Mouse (Mus musculus) adrenal gland, postnatal 25 days (tissue): Measurements from ENCODE around the gene Zfp13. TPM values are rescaled to one million over a fixed set of nuclear protein-coding genes. Genes with fewer than 3 reads are reported as not detected.
"Not testable (repeated sequence)": the region's sequence is repeated elsewhere in the genome, so short reads cannot be mapped to it uniquely, and the experiment has no call there.

Source experiments
- DNase-seq: peaks from one replicate; pipeline ENCODE4 v3.0.0; 2021; ENCODE audit warnings: mixed read lengths
- long read RNA-seq: library from polyadenylated mRNA; stranded (forward); transcript quantifications from one replicate; pipeline ENCODE4 v2.0.0, GENCODE M21; 2021
- total RNA-seq: library from RNA; stranded (reverse); gene quantifications from 2 replicates; pipeline ENCODE4 v1.2.3, GENCODE M21; 2021

Zfp13 gene
- total RNA-seq = 11.1 and 12.8 TPM in 2 replicates
- long read RNA-seq, partial matches to known transcripts = 2 of 10 reads
- long read RNA-seq, other reads (novel, unspliced or antisense) = 7 of 10 reads

DNA sequence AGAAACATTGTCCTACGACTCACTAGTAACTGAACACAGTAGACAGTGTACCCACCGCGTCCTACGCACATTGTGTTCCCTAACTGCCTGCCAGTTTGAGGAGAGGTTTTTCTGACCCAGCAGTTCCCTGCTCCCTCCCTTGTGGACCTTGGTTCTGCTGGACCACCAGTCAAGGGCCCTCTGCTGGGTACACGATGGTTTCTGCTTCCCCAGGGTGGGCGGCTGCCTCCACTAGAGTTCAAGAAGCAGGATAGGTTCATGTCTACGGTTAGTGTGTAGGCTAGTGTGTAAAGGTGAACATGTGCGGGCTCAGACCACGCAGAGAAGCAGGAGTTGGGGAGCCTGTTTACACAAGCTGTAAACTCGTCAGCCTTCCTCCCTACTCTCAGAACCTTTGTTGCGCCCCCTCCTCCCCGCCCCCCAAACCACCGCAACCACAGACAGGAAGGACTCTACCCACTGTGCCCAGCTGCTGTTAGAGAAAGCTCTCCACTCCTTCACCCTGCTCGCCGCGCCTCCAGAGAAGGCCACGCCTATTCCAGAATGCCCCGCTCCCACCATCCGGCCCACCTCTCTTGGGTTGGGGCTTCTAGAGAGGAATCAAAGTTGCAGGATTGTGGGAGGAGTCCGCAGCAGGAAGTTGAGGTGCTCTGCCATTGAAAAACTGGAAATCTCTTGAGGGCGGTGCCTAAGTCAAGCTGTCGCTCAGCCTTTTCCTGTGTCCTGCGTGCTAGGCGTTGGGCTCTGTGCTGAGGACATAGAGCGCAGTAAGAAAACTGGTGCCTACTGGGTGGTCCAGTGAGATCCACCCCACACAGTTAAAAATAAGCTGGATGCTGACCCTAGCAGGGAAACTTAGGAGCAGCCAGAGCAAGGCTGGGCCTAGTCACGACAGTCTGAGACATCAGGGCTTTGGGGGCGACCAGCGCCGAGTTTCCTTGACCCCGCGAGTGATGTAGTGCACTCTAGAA lies at the start of gene Zfp13:
Gene Zfp13 (minus strand): TSS at position 906 of the 971 bp plus-strand sequence.
- DNase-seq = peak; percentile 83

GRCm38 (mm10) chr17:23645894-23646293 lies 46.6 kb upstream of the Zfp13 start:
- DNase-seq = no peak

- DNase-seq = peak; percentile 28
Observed at GRCm38 (mm10) chr17:23644613-23645495, 45.6 kb upstream of the Zfp13 start, which contains the start of gene Mmp25. Gene Mmp25, minus strand, starts transcription at chr17:23645277.

DNA sequence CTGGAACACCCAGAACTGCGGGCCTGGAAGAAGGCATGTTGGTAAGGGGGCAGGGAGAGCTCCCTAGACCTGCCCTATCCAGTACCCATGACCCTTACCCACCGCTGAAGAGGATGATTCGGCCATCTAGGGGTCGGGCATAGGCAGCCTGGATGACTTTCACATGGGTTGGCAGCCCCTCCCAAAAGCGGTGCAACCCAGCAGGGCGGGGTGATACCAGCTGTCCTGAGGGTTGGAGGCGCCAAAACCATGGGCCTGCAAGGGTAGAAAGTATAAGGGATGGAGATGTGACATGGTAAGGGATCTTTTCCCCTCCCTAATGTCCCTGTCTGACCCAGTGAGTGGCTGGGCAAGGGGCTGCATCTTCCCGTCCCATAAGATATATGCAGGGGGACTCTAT lies 32.0 kb upstream of the Zfp13 start:
- no peak for DNase-seq

DNA sequence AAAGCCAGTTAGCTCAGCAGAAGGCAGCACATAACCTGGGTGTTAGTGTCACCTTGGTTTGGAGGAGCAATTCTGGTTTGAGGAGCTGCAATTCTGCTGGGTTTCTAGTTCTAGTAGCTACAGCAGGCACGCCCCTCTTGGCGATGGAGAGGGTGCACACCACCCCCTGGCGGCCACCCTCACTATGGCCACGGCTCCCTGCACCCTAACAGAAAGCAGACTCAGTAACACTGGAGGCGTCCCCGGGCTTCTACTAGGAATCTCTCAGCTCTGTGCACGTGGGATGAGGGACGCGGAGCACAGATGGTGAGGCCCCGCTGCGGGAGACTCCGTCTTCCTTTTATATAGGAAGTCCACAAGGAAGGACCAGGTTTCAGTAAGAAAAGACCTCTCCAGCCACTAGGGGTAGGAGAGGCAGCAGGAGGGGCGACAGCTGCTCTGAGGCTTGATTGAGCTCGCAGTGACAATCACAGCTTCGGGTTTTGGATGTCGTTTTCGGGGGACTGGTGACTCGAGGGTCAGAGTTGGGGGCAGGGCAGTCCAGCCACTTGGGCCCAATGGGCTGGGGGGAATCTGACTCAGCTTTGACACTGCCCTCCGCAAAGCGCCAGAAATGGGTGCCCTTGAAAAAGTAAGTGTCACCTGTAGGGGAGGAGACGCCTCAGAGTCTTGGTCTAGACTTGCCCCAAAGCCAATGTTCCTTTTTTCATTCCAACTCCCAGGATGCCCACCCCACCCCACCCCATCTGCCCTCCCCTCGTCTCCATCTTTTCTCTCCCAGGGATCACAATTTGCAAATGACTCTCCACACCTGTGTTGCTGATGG lies 31.1 kb upstream of the Zfp13 start:
- DNase-seq = peak; percentile 85

DNA sequence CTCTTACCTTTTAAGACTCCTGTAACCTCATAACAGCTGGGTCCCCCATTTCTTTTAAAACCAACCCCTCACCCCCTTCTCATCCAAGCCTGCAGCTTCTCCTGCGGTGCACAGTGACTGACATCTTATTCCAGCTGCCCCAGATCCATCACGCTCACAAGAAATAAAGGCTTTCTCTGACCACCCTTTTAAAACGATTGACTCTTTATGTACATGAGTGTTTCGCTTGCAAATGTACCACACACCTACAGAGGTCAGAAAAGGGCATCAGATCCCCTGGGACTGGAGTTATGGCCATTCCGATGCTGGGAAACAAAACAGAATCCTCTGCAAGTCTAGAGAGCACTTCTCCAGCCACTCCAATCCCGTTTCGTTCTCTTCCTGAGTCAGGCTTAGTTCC lies 28.5 kb upstream of the Zfp13 start:
- no peak for DNase-seq

- no peak for DNase-seq
Observed at GRCm38 (mm10) chr17:23620351-23620750, 21.1 kb upstream of the Zfp13 start.

GRCm38 (mm10) chr17:23617087-23617486 lies 17.8 kb upstream of the Zfp13 start:
- DNase-seq = no peak

DNA sequence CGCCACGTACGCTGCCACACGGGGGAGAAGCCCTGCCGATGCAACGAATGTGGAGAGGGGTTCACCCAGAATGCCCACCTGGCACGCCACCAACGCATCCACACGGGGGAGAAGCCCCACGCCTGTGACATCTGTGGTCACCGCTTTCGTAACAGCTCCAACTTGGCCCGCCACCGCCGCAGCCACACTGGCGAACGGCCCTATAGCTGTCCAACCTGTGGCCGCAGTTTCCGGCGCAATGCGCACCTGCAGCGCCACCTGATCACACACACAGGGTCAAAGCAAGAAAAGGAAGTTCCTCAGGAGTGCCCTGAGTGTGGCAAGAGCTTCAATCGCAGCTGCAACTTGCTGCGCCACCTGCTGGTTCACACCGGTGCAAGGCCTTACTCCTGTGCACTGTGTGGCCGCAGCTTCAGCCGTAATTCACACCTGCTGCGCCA lies 11.1 kb upstream of the Zfp13 start:
- peak; percentile 66 for DNase-seq

DNA sequence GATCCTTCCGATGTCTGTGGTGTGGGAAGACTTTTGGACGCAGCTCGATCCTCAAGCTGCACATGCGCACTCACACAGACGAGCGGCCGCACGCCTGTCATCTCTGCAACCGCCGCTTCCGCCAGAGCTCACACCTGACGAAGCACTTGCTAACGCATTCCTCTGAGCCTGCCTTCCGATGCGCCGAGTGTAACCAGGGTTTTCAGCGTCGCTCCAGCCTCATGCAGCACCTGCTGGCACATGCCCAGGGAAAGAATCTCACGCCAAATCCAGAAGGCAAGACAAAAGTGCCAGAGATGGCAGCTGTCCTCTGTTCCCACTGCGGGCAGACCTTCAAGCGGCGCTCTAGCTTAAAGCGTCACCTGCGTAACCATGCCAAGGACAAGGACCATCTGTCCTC lies 10.3 kb upstream of the Zfp13 start:
- no peak for DNase-seq

DNA sequence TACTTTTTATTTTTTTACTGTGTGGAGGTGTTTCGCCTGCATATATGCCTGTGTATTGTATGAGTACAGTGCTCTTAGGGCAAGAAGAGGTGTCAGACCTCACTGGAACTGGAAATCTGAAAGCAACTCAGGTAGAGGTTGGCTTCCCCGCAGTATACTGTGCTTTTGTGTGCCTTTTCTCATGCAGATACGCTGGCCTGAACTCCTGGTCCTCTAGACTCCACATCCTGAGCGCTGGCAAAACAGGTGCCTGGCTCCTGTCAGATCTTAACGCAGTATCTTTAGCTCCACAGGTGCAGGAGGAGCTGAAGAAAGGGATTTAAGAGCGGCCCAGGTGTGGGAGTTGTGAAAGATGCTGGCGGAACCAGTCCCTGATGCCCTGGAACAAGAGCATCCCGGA lies 5.9 kb upstream of the Zfp13 start:
- no peak for DNase-seq

DNA sequence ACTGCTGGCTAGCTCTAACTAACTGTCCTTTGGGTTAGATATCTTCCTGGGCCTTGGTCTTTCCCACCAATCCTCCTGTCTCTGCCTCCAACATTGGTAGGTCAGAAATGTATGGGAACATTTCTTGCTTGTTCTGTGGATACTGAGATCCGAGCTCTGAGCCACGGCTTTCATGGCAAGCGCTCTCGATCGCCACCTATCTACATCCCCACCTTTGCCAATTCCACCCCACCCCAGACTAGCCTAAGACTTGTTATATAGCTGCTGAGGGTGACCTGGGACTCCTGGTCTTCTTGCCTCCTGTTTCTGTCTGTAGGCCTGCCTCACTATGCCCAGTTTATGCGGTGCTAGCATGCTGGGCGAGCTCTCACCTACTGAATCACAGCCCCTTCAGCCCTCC lies 5.1 kb upstream of the Zfp13 start:
- DNase-seq = no peak

DNA sequence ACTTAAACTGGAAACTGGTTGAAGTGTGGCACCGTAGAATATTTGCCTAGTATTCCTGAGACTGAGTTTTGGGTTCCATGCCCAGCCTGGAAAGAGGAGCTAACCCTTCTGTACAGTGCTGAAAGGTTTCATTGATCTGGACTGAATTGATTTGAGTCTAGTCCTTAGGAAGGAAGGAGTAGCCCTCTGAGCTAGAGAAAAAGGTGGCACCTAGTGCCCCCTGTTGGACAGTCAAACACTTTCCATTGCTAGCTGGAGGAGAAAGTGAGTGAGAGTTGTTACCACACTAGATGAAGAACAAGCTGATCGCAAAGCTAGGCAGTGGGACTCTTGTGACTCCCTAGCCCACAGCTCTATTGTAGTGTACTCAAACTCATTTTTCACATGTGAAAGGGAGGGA lies 4.3 kb upstream of the Zfp13 start:
- no peak for DNase-seq

DNA sequence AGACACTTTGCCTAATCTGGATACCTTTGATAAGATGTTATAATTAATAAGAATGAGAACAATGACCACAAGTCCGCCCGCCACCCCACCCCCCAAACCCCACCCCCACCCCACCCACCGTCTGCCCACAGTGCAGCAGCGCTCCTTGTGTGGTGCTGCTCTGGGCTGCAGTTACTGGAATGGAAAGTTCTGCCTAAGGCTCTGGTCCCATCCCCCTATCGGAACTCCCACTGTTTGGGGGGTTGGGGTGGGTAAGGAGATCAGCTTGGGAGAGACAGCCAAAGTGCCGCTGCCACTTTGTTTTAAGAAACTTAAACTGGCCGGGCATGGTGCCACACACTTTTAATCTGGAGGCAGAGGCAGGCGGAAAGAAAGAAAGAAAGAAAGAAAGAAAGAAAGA lies 3.8 kb upstream of the Zfp13 start:
- no peak for DNase-seq

GRCm38 (mm10) chr17:23601836-23602585 lies 2.7 kb upstream of the Zfp13 start:
- no peak for DNase-seq

- no peak for DNase-seq
Observed at GRCm38 (mm10) chr17:23600641-23601622, 1.6 kb upstream of the Zfp13 start, which contains the start of gene Zscan10. Gene Zscan10, plus strand, starts transcription at chr17:23600856.

DNA sequence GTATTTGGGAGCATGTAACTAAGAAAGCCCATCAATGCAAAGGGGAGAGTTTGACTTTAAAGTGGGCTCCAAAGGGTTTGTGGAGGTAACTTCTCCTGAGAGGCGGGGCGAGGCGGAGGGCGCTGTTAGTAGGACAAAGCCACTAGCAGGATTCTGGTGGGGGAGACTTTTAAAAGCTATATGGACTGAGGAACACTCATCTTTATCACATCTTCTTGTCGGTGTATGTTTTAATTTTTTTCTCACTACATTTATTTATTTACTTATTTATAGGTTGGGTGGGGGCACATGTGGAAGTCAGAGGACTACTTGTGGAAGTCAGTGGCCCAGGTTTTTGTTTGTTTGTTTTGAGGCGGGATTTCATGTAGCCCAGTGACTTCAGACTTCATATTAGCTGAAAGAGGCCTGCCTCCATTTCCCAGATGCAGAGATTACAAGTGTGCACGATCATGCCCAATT lies 347 bp upstream of the Zfp13 start:
- no peak for DNase-seq

DNA sequence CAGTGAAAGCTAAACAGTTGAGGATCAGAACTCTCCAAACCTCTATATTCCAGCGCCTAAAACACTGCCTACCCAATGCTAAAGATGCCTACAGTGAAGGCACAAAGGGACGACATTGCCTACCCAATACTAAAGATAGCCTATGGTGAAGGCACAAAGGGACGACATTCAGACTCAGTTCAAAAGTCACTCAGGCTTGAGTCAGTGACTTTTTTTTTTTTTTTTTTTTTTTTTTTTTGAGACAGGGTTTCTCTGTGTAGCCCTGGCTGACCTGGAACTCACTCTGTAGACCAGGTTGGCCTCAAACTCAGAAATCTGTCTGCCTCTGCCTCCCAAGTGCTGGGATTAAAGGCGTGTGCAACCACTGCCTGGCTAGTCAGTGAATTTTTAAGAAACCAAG lies 4.1 kb downstream of the Zfp13 start:
- not testable (repeated sequence) for DNase-seq

GRCm38 (mm10) chr17:23592926-23593300 lies 6.4 kb downstream of the Zfp13 start:
- DNase-seq = no peak
